Mouse (Mus musculus) neural tube, embryonic 15.5 days (tissue): ENCODE results near the gene Pak6. TPM values are rescaled to one million over a fixed set of nuclear protein-coding genes. Genes with fewer than 3 reads are reported as not detected.

Experiments
- ATAC-seq: fragments of 200-750 bp; cut with Nextera tagmentation; 2 replicates; pipeline ENCODE4 v1.8.0; 2017; ENCODE audit warnings: mild to moderate bottlenecking, moderate TSS enrichment, moderate library complexity; ENCODE audit not compliant: low FRiP score
- H3K27ac ChIP-seq: fragments of 300-500 bp; sonication (generic); replicated peaks from 2 replicates; pipeline ENCODE4 v1.5.1; 2015; ENCODE audit warnings: mild to moderate bottlenecking, inconsistent platforms
- H3K27me3 ChIP-seq: fragments of 300-500 bp; sonication (generic); replicated peaks from 2 replicates; pipeline ENCODE4 v1.6.1; 2015; ENCODE audit warnings: inconsistent platforms
- H3K36me3 ChIP-seq: fragments of 300-500 bp; sonication (generic); 2 replicates; pipeline ENCODE4 v1.6.1; 2015; ENCODE audit warnings: inconsistent platforms
- H3K4me1 ChIP-seq: fragments of 300-500 bp; sonication (generic); 2 replicates; pipeline ENCODE4 v1.6.1; 2015; ENCODE audit warnings: inconsistent platforms
- H3K4me2 ChIP-seq: fragments of 300-500 bp; sonication (generic); 2 replicates; pipeline ENCODE4 v1.6.1; 2015; ENCODE audit warnings: inconsistent platforms, mild to moderate bottlenecking, moderate library complexity
- H3K4me3 ChIP-seq: fragments of 300-500 bp; sonication (generic); replicated peaks from 2 replicates; pipeline ENCODE4 v1.5.1; 2015; ENCODE audit warnings: mild to moderate bottlenecking, inconsistent platforms
- H3K9ac ChIP-seq: fragments of 300-500 bp; sonication (generic); replicated peaks from 2 replicates; pipeline ENCODE4 v1.6.1; 2015; ENCODE audit warnings: mild to moderate bottlenecking, inconsistent platforms
- H3K9me3 ChIP-seq: fragments of 300-500 bp; sonication (generic); replicated peaks from 2 replicates; pipeline ENCODE4 v1.6.1; 2016; ENCODE audit warnings: inconsistent platforms
- WGBS: fragments of 180-500 bp; shearing (Covaris S2); methylation state at CpG from one replicate; pipeline ENCODE4 v1.1.7; 2015; ENCODE audit warnings: mixed read lengths; 5-methylcytosine and 5-hydroxymethylcytosine counted together
- polyA plus RNA-seq: library from polyadenylated mRNA; unstranded; fragments of >200 nt; fragmentation: Nextera tagmentation; extraction: Ambion mirVana; gene quantifications from 2 replicates; pipeline ENCODE4 v1.2.1, GENCODE M21; 2015

Pak6 gene
- 40.2 and 42.4 TPM in 2 replicates for polyA plus RNA-seq

GRCm38 (mm10) chr2:118662902-118663803 lies at the start of gene Pak6:
Gene Pak6 (plus strand): TSS chr2:118663303.
- Histone ChIP-seq H3K27me3 (no peaks in the 10 kb centered on the region), H3K27ac (peak within 1 kb of the TSS; percentile 81), H3K4me1 (peaks cover 60% of the 10 kb centered on the region), H3K9me3 (no peaks in the 10 kb centered on the region), H3K4me3 (peak within 1 kb of the TSS; percentile 56), H3K36me3 (no peaks in the 10 kb centered on the region), H3K9ac (peak within 1 kb of the TSS; percentile 64), H3K4me2 (peak within 1 kb of the TSS; percentile 82)
- peak; percentile 62 for ATAC-seq
- 2% methylated on average over 37 of the region's 37 CpGs for WGBS

GRCm38 (mm10) chr2:118618013-118618412 lies 45.1 kb upstream of the Pak6 start:
- no peaks in the 10 kb centered on the region for H3K4me1 ChIP-seq
- WGBS, result 95% methylated on average over 5 of the region's 5 CpGs
- no peaks in the 10 kb centered on the region for H3K9me3 ChIP-seq
- no peak overlapping the region for H3K4me3 ChIP-seq
- no peak overlapping the region for H3K9ac ChIP-seq
- no peak overlapping the region for H3K4me2 ChIP-seq
- no peaks in the 10 kb centered on the region for H3K36me3 ChIP-seq
- no peak overlapping the region for H3K27ac ChIP-seq
- no peak for ATAC-seq
- H3K27me3 ChIP-seq, result no peaks in the 10 kb centered on the region

GRCm38 (mm10) chr2:118620101-118620500 lies 43.0 kb upstream of the Pak6 start:
- no peak overlapping the region for H3K4me2 ChIP-seq
- no peak overlapping the region for H3K27ac ChIP-seq
- no peaks in the 10 kb centered on the region for H3K4me1 ChIP-seq
- no peak for ATAC-seq
- H3K36me3 ChIP-seq, result no peaks in the 10 kb centered on the region
- WGBS, result 73% methylated on average over 2 of the region's 2 CpGs
- no peaks in the 10 kb centered on the region for H3K9me3 ChIP-seq
- no peak overlapping the region for H3K9ac ChIP-seq
- H3K27me3 ChIP-seq, result no peaks in the 10 kb centered on the region
- H3K4me3 ChIP-seq, result no peak overlapping the region

DNA sequence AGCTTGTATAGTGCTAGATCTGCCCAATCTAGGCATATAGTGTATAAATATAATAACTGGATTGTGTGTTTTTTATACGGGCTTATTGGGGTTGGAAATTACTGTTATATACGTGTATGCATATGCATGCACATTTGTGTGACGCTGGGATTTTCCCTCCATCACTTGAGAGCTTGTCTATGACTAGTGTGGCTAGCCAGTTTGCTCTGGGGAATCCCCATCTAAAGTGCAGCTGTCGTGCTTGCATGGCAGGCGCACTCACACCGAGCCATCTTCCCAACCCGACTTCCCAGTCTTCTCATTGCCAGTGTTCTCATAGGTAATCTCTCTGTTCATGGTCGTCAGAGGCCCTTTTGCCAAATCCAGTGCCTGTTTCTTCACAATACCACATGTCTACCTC lies 42.5 kb upstream of the Pak6 start:
- H3K4me1 ChIP-seq, result no peaks in the 10 kb centered on the region
- H3K27ac ChIP-seq, result no peak overlapping the region
- no peak for ATAC-seq
- no peaks in the 10 kb centered on the region for H3K36me3 ChIP-seq
- no peaks in the 10 kb centered on the region for H3K27me3 ChIP-seq
- no peaks in the 10 kb centered on the region for H3K9me3 ChIP-seq
- no peak overlapping the region for H3K4me2 ChIP-seq
- H3K9ac ChIP-seq, result no peak overlapping the region
- 89% methylated on average over 8 of the region's 8 CpGs for WGBS
- H3K4me3 ChIP-seq, result no peak overlapping the region

GRCm38 (mm10) chr2:118629276-118629675 lies 33.8 kb upstream of the Pak6 start:
- 85% methylated on average over 6 of the region's 6 CpGs for WGBS
- no peak overlapping the region for H3K27ac ChIP-seq
- H3K4me3 ChIP-seq, result no peak overlapping the region
- H3K9ac ChIP-seq, result no peak overlapping the region
- no peaks in the 10 kb centered on the region for H3K27me3 ChIP-seq
- ATAC-seq, result no peak
- no peaks in the 10 kb centered on the region for H3K9me3 ChIP-seq
- H3K4me2 ChIP-seq, result no peak overlapping the region
- H3K4me1 ChIP-seq, result no peaks in the 10 kb centered on the region
- no peaks in the 10 kb centered on the region for H3K36me3 ChIP-seq

DNA sequence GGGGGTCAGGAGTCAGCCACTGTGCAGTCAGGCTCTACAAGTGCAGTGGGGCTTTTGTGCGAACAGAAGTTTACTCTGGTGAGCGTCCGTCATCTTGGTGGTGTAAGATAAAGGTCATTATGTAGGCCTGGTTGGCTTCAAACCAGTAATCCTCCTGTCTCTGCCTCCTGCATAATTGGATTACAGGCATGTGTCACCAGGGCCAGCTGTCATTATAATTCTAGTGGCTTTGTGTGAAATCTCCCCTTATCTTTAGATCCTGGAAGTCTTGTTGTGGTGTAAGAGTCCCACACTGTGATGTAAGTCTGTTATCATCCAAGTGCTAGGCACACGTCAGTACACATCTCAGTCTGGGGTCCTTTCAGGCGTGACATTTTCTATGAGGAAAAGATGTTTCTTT lies 29.7 kb upstream of the Pak6 start:
- no peak for ATAC-seq
- 83% methylated on average over 5 of the region's 5 CpGs for WGBS

DNA sequence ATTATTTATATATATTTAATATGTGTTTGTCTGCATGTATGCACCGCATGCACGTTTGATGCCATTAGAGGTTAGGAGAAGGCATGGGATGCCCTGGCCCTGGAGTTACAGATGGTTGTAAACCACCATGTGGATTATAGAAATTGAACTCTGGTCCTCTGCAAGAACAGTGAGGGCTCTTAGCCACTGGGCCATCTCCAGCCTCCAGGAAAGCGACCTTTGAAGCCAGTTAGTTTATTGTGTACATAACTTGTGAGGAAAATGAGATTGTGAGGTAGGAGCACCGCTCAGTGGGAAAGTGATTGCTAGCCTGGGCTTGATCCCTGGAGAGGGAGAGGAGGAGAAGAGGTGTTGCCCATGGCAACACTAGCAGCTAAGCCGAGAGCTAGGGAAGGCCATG lies 25.8 kb upstream of the Pak6 start:
- Histone ChIP-seq H3K9ac (no peak overlapping the region), H3K4me3 (no peak overlapping the region), H3K4me2 (no peak overlapping the region), H3K4me1 (no peaks in the 10 kb centered on the region), H3K9me3 (no peaks in the 10 kb centered on the region), H3K27ac (no peak overlapping the region), H3K27me3 (no peaks in the 10 kb centered on the region), H3K36me3 (no peaks in the 10 kb centered on the region)
- ATAC-seq, result no peak
- 79% methylated on average over 5 of the region's 5 CpGs for WGBS

More for the DNA sequence above, 29.7 kb upstream of the Pak6 start:
- no peaks in the 10 kb centered on the region for H3K9me3 ChIP-seq
- no peak overlapping the region for H3K4me3 ChIP-seq
- no peak overlapping the region for H3K9ac ChIP-seq
- H3K27me3 ChIP-seq, result no peaks in the 10 kb centered on the region
- H3K4me2 ChIP-seq, result no peak overlapping the region
- H3K36me3 ChIP-seq, result no peaks in the 10 kb centered on the region
- H3K27ac ChIP-seq, result no peak overlapping the region
- no peaks in the 10 kb centered on the region for H3K4me1 ChIP-seq

- H3K36me3 ChIP-seq, result no peaks in the 10 kb centered on the region
- no peaks in the 10 kb centered on the region for H3K9me3 ChIP-seq
- ATAC-seq, result peak; percentile 65; the same call in 1 of the 2 replicates
- H3K27ac ChIP-seq, result no peak overlapping the region
- H3K4me3 ChIP-seq, result no peak overlapping the region
- no peaks in the 10 kb centered on the region for H3K4me1 ChIP-seq
- no peak overlapping the region for H3K9ac ChIP-seq
- 44% methylated on average over 8 of the region's 8 CpGs for WGBS
- H3K4me2 ChIP-seq, result no peak overlapping the region
- no peaks in the 10 kb centered on the region for H3K27me3 ChIP-seq
Measured at GRCm38 (mm10) chr2:118637888-118638526, 25.1 kb upstream of the Pak6 start.

DNA sequence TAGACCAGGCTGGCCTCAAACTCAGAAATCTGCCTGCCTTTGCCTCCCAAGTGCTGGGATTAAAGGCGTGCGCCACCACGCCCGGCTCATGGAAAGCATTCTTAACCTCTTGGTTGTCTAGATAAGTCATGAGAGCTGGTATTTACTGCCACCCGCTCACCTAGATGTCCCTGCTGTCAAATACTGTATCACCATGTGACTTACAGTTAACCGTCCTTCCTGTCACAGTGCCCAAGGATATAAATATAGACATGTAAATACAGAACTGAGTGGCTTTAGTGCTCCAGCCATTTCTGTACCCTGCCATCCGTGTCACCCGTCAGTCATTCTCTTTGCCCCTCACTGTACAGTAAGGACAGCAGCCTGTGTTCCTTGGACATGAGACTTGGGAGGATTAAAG lies 24.4 kb upstream of the Pak6 start:
- Histone ChIP-seq H3K4me3 (no peak overlapping the region), H3K4me1 (no peaks in the 10 kb centered on the region), H3K9ac (no peak overlapping the region), H3K9me3 (no peaks in the 10 kb centered on the region), H3K27ac (no peak overlapping the region), H3K27me3 (no peaks in the 10 kb centered on the region), H3K36me3 (no peaks in the 10 kb centered on the region), H3K4me2 (no peak overlapping the region)
- no peak for ATAC-seq
- 93% methylated on average over 8 of the region's 8 CpGs for WGBS

DNA sequence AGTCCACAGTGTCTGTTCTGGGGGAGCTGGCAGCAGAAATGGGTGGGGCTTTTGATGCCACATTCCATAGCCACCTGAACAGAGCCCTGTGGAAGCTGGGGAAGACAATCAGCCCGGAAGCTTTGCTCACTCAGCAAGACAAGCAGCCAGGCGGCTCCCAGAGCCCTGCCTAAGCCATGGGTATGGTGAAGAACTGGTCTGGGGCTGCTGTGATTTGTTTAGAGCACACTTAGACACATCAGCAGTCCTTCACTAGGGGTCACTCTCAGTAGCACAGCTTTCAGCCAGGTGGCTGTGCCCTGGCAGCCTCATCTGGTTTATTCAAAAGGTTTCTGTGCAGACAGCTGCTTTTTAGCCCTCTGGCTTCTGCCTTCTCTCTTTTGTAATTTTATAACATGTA lies 22.0 kb upstream of the Pak6 start:
- 62% methylated on average over 2 of the region's 2 CpGs for WGBS
- Histone ChIP-seq H3K9ac (no peak overlapping the region), H3K4me2 (no peak overlapping the region), H3K27ac (no peak overlapping the region), H3K36me3 (no peaks in the 10 kb centered on the region), H3K4me1 (no peaks in the 10 kb centered on the region), H3K9me3 (no peaks in the 10 kb centered on the region), H3K4me3 (no peak overlapping the region), H3K27me3 (no peaks in the 10 kb centered on the region)
- no peak for ATAC-seq

- Histone ChIP-seq H3K27me3 (no peaks in the 10 kb centered on the region), H3K9me3 (no peaks in the 10 kb centered on the region), H3K27ac (no peak overlapping the region), H3K4me1 (no peaks in the 10 kb centered on the region), H3K36me3 (no peaks in the 10 kb centered on the region), H3K4me3 (no peak overlapping the region), H3K9ac (no peak overlapping the region), H3K4me2 (no peak overlapping the region)
- ATAC-seq, result no peak
- 86% methylated on average over 3 of the region's 3 CpGs for WGBS
Measured at GRCm38 (mm10) chr2:118642431-118642830, 20.7 kb upstream of the Pak6 start.

DNA sequence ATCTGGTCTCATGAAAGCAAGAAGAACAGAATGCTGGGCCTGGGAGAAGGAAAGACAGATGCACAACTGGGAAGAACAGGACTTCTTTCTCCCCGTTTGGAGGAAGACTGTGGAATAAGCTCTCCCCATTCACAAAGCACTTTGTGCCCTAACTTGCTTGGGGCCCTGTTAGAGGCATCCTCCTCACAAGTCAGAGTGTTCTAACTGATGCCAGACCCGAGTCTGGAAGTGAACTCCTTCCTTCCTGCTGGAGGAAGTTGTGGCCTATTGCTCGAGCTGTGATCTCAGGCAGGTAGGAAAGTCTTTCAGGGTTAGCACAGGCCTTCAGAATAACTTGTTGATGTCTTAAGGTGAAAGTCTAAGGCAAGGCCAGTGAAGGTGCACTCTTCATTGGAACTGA lies 20.2 kb upstream of the Pak6 start:
- no peak overlapping the region for H3K4me2 ChIP-seq
- no peaks in the 10 kb centered on the region for H3K4me1 ChIP-seq
- no peak for ATAC-seq
- no peak overlapping the region for H3K27ac ChIP-seq
- 70% methylated on average over 3 of the region's 3 CpGs for WGBS
- no peaks in the 10 kb centered on the region for H3K36me3 ChIP-seq
- H3K27me3 ChIP-seq, result no peaks in the 10 kb centered on the region
- H3K9me3 ChIP-seq, result no peaks in the 10 kb centered on the region
- no peak overlapping the region for H3K4me3 ChIP-seq
- no peak overlapping the region for H3K9ac ChIP-seq
